Mouse (Mus musculus): ENCODE results near the gene Bcdin3d.
A peak's percentile ranks its signal among the peaks of the same experiment; 100 is the strongest.

Gene Bcdin3d

DNA sequence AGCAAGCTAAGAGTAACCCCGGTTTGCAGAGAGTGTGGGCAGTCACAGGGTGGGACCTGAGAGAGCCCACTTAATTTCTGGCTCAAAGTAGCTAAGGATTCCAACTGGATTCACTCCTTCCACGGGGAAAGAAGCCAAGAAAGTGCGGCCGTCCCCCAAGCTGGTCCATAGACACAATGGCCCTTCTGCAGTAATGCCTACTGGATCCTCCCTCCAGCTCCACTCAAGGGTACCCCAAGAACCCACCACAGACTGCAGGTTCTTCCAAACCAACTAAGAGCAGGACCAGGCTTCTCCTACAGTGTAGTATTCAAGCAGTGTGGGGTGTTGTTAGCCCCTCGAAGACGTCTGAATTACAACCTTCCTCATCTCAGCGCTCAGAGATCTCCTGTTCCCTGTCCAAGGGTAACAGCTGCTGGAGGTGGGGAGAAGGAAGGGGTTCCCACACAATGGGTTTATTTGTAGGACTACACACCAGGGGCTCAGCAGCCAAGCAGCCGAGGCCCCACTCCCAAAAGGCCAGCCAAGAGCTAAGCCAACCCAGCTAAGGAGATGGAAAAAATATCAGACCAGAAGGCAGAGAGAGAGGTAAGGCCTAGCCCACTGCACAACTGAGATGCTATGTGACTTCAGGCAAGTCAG lies 33.6 kb downstream of the Bcdin3d start:
- DNase-seq (ENCODE audit: low read depth, low spot score), result no peak

DNA sequence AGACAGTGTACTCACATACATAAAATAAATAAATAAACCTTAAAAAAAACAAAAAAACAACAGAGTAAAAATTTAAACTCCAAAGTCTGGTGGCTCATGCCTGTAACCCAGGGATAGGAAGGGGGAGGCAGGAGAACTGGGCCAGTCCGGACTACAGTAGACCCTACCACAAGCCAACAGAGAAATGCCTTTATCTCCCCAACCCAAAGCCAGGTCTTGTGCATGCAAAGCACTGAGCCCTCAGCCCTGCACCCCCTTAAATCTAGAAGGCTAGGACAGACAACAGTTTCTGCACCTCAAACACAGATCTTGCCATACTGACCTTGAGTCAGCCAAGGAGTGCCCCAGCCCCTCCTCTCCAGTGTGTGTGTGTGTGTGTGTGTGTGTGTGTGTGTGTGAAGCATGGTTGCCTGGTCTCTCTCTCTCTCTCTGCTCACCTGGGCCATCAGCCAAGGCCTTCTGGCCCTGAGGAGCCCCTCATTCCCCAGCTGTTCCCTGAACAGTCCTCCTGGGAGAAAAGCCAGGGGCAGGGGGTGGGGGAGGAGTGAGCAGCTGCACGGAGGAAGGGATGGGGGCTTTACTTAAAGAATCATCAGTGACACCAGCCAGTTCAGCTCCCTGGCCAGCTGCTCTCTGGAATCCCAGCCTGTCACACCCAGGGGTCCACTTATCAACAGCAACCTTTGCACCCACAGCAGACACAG lies 34.3 kb downstream of the Bcdin3d start:
- DNase-seq (ENCODE audit: low read depth, low spot score), result no peak

DNA sequence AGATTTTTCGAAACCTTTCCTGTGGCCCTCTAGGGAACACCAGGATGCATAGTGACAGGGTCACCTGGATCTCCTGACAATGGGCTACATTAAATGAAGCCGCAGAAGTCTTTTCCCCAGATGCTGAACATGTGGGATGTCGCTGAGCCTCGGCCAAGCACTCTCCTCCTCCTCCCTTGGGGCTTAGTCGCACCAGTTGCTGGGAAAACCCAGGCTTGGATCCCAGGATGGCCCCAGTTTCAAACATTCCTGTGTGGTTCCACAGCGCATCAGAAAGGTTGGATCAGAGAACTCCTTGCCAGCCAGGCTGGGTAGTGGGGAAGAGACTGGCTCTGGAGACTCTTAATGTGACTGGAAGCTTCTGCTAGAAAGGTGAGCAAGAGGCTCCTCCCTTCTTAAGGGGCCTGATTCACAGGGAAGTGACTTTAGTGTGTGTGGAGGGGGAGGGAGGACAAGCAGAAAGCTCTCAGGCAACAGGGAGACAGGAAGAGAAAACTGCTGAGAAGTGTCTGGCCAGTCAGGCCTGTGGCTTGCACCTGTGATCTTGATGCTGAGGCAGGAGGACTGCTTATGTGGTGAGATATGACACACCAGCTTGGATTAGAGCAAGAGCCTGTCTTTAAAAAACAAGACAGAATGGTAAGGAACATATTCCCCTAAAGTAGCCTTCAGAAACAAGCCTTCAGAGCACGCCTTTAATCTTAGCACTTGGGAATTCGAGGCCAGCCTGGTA lies 35.4 kb downstream of the Bcdin3d start:
- no peak for DNase-seq (ENCODE audit: low read depth, low spot score)

DNA sequence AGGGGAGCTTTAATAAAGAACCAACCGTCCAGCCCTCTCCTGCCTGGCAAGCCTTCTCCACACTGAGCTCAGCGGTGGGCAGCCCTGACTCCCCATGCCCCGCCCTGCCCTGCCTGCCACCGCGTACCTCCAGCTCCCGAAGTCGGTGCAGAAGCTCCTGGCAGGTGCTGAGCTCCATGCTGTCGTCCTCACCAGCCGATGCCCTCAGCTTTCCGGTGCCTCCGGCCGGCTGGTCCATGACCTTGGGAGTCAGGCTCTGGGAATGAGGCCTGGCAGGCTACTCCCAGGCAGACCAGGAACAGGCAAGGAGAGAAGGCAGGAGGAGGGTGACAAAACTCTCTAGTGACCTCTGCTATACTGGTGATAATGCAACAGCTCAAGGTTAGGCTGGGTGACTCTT lies 40.6 kb downstream of the Bcdin3d start:
- DNase-seq (ENCODE audit: low read depth, low spot score), result no peak

- no peak for DNase-seq (ENCODE audit: low read depth, low spot score)
Observed at GRCm38 (mm10) chr15:99433081-99433718, 41.3 kb downstream of the Bcdin3d start.

DNA sequence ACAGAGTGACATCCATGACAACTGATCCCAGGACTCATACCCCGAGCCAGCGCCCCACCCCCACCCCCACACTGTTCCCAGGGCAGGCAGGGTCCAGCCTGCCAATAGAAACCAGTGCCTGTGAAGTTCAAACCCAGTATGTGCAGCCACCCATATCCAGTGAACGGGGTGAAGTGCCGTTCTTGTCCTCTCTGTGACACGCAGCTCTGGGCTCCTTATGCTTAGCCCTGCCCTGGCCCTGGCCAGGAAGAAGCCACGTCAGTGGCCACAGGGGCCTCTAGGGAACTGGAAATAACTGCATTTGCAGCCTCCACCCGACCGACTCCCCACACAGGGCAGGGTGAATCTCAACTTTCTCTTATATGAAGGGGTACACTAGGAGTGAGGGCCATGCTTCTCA lies 42.6 kb downstream of the Bcdin3d start:
- DNase-seq (ENCODE audit: low read depth, low spot score), result no peak

DNA sequence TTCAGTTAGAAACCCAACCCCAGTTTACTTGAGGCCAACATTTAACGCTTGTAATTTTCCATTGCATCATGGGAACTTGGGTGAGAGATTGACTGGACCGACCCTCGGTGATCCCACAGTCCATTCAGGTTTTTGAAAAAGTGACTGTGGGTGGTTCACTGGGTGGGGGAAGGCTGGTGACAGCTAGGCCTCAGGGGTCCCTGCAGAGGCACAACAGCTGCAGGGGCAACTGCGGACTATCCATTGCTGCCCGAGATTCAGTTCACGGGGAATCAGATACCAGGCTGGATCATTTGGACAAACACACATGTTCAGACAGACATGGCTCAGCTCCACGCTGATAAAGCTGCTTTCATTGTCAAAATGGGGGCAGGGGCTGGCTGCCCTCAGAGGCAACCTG lies 43.0 kb downstream of the Bcdin3d start:
- DNase-seq (ENCODE audit: low read depth, low spot score), result no peak

- no peak for DNase-seq (ENCODE audit: low read depth, low spot score)
Observed at GRCm38 (mm10) chr15:99431063-99431462, 43.5 kb downstream of the Bcdin3d start.

DNA sequence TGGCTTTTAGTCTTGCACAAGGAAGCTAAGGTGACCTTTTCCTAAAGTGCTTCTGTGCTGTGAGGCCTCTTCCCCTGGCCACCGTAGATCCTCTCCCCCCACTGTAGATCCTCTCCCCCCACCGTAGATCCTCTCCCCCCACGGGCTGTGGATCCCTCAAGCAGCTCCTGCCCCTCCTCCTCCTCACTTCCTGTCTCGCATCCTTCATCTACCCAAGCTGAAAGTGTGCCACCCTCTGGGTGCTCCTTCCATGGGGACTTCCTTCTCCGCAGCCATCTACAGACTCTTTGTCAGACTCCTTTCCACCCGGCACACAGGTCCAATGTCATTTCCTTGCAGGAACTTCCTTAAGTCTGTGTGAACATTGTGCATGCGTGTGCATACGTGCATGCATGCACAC lies 44.1 kb downstream of the Bcdin3d start:
- DNase-seq (ENCODE audit: low read depth, low spot score), result no peak

DNA sequence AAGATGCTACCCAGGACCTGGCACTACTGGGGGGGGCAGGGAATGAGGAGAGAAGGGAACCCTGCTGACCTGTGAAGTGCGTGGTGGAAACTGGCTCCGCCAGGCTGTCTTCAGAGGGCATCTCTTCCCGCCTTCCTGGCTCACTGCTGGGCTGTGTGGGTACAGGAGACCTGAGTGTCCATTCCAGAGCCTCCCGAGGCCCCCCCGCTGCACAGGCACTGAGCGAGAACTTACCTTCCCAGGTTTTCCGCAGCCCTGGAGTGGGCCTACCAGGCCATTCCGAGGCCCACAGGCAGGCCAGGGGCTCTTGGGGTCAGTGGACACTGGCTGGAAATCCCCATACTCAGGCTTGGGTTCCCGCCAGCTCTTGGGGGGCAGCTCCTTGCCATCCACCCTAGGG lies 50.6 kb downstream of the Bcdin3d start:
- no peak for DNase-seq (ENCODE audit: low read depth, low spot score)

- DNase-seq (ENCODE audit: low read depth, low spot score), result no peak
Observed at GRCm38 (mm10) chr15:99423131-99423530, 51.4 kb downstream of the Bcdin3d start.

DNA sequence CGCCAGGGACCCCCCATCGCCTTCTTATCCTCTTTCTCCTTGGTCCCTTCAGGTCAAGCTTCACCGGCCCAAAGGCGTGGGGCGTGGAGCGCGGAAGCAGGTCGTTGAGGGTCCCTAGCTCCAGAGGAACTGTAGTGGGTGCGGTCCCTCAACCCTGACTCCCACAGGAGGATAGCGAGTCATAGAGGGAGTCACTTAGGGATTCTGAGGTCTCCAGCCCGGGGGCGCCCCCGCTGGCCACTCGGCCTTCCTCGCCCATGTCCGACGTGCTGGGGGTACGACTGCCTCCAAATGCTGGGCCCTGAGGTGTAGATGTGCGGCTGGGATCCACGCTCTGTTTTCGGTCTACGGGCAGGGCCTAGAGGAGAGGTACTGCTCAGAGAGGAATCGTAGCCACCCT lies 52.0 kb downstream of the Bcdin3d start:
- no peak for DNase-seq (ENCODE audit: low read depth, low spot score)

GRCm38 (mm10) chr15:99421676-99422075 lies 52.9 kb downstream of the Bcdin3d start:
- no peak for DNase-seq (ENCODE audit: low read depth, low spot score)

DNA sequence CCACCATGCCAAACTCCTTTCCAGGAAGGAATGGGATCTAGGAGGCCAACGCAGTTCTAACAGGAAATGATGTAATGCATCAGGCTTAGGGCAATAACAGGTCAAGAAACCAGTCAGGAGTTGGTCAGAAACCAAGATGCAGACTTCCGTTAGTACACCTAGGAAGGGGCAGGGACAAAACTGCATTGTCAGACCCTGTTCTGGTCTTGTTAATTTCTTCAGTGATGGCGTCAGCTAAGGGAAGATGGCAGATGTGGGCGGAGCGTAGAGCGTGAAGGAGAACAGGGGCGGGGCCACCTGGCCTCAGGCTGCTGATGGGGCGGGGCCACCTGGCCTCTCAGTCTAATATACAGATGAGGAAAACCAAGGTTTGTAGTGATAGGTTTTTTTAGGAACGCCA lies 53.4 kb downstream of the Bcdin3d start:
- no peak for DNase-seq (ENCODE audit: low read depth, low spot score)

DNA sequence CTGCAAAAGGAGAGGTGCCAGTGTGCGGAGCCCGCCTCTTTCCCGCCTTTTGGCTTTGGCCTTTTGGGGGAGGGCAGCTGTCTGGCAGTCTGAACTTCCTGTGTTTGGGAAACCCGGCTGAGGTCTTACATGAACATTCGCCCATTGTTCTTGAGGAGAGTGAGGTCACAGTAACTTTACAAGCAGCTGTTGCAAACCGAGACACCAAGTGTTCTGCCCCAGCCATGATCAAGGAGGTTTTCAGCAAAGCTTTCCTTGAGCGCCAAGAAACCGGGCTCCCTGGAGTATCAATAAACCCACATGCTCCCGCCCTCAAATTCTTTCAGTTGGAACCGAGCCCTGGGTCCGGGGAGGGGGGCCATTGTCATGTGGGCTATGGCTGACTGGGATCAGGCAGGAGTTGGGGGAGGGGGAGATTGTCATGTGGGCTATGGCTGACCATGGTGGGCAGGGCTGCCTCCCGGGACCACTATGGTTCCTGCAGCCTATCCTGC lies 54.0 kb downstream of the Bcdin3d start:
- DNase-seq (ENCODE audit: low read depth, low spot score), result peak; percentile 89

- no peak for DNase-seq (ENCODE audit: low read depth, low spot score)
Observed at GRCm38 (mm10) chr15:99420101-99420500, 54.4 kb downstream of the Bcdin3d start.
